Mouse (Mus musculus) CD4-positive, CD25-positive, alpha-beta regulatory T cell, adult 4 months (primary cell): ENCODE data around the gene Gba. TPM values are rescaled to one million over a fixed set of nuclear protein-coding genes. Genes with fewer than 3 reads are reported as not detected.
"Not testable (repeated sequence)": the region's sequence is repeated elsewhere in the genome, so short reads cannot be mapped to it uniquely, and the experiment has no call there.

Source experiments
- ATAC-seq: one replicate; pipeline ENCODE4 v1.8.0; 2017
- polyA plus RNA-seq, 2 experiments: library from polyadenylated mRNA; unstranded; fragments of 100-300 nt; shearing (Covaris generic); gene quantifications; one replicate each; pipeline ENCODE4 v1.2.1; 2017

Gene Gba
- polyA plus RNA-seq: 100 to 1,000 TPM in 1 of 2 experiments, 10 to 100 TPM in 1; 81.2 to 128 TPM

GRCm38 (mm10) chr3:89202253-89203141 lies at the start of gene Gba:
Gene Gba, plus strand, starts transcription at chr3:89202928.
- ATAC-seq: peak; percentile 97

GRCm38 (mm10) chr3:89156951-89157350 lies 45.8 kb upstream of the Gba start:
- no peak for ATAC-seq

GRCm38 (mm10) chr3:89158651-89159050 lies 44.1 kb upstream of the Gba start:
- no peak for ATAC-seq

- ATAC-seq: no peak
These were observed 43.5 kb upstream of the Gba start for GRCm38 (mm10) chr3:89159211-89159610.

- peak; percentile 49 for ATAC-seq
These were observed 42.9 kb upstream of the Gba start, which contains the start of gene Hcn3 for GRCm38 (mm10) chr3:89159616-89160344. Gene Hcn3, minus strand, starts transcription at chr3:89160196.

GRCm38 (mm10) chr3:89161207-89161606 lies 41.5 kb upstream of the Gba start:
- ATAC-seq: not testable (repeated sequence)

- ATAC-seq: no peak
These were observed 40.9 kb upstream of the Gba start for GRCm38 (mm10) chr3:89161786-89162185.

- ATAC-seq: no peak
These were observed 39.6 kb upstream of the Gba start for GRCm38 (mm10) chr3:89163123-89163522.

- ATAC-seq: no peak
These were observed 39.0 kb upstream of the Gba start for GRCm38 (mm10) chr3:89163643-89164245.

GRCm38 (mm10) chr3:89164506-89165267 lies 38.0 kb upstream of the Gba start, which contains the start of gene Clk2:
Gene Clk2, plus strand, starts transcription at chr3:89164795.
- peak; percentile 94 for ATAC-seq

- ATAC-seq: no peak
These were observed 37.4 kb upstream of the Gba start for GRCm38 (mm10) chr3:89165268-89165870.

- ATAC-seq: no peak
These were observed 35.8 kb upstream of the Gba start for GRCm38 (mm10) chr3:89166945-89167344.

- no peak for ATAC-seq
These were observed 27.9 kb upstream of the Gba start for GRCm38 (mm10) chr3:89174844-89175243.

- ATAC-seq: no peak
These were observed 27.2 kb upstream of the Gba start for GRCm38 (mm10) chr3:89175544-89175943.

GRCm38 (mm10) chr3:89176421-89176820 lies 26.3 kb upstream of the Gba start:
- ATAC-seq: no peak

- peak; percentile 98 for ATAC-seq
These were observed 25.3 kb upstream of the Gba start, which contains the start of gene Scamp3 for GRCm38 (mm10) chr3:89177242-89178106. Gene Scamp3, plus strand, starts transcription at chr3:89177473.

GRCm38 (mm10) chr3:89178107-89178385 lies 24.7 kb upstream of the Gba start:
- ATAC-seq: no peak

GRCm38 (mm10) chr3:89179056-89179455 lies 23.7 kb upstream of the Gba start:
- no peak for ATAC-seq

- no peak for ATAC-seq
These were observed 20.8 kb upstream of the Gba start for GRCm38 (mm10) chr3:89181749-89182500.

GRCm38 (mm10) chr3:89182531-89183057 lies 20.1 kb upstream of the Gba start:
- peak; percentile 43 for ATAC-seq
